Mouse (Mus musculus) heart, postnatal 14 days (tissue): ENCODE data around the gene Rack1. TPM values are rescaled to one million over a fixed set of nuclear protein-coding genes. Genes with fewer than 3 reads are reported as not detected.
"Not testable (repeated sequence)": the region's sequence is repeated elsewhere in the genome, so short reads cannot be mapped to it uniquely, and the experiment has no call there.

ENCODE experiments used
- DNase-seq, 2 experiments: peaks; one replicate each; pipeline ENCODE4 v3.0.0; 2021 to 2022
- intact Hi-C: fragments of 180-260 bp; cut with DNase I; formaldehyde crosslinking; loops from one replicate; pipeline ENCODE4 v1.15.1; 2025
- total RNA-seq, 2 experiments: library from RNA; stranded (reverse); gene quantifications; 2 replicates each; pipeline ENCODE4 v1.2.3; 2021

The Rack1 gene
- total RNA-seq, 2 experiments from 2014 or later: 400 to 478 TPM

GRCm38 (mm10) chr11:48815851-48816250, 15.7 kb downstream of the Rack1 start:
- intact Hi-C loops: loop anchor here (2.0 to 5.0 kb wide), 2 partner anchors 15 to 386 kb away; partner anchors contain the start of genes Rack1 and Zfp62
- DNase-seq: no peak

- peak; percentile 31 to 51 for DNase-seq
- intact Hi-C loops: loop anchor here (5.0 kb wide), 1 partner anchor 386 kb away; the partner anchor contains the start of gene Zfp62
Measured at GRCm38 (mm10) chr11:48816281-48816781, 16.2 kb downstream of the Rack1 start.

- DNase-seq: peak; percentile 99
- intact Hi-C loops: loop anchor here (5.0 kb wide), 1 partner anchor 385 kb away; the partner anchor contains the start of gene Zfp62
Measured at GRCm38 (mm10) chr11:48816800-48817665, 16.9 kb downstream of the Rack1 start, which contains the start of gene Trim41. Gene Trim41, minus strand, starts transcription at chr11:48817353.

- DNase-seq: no peak
- intact Hi-C loops: loop anchor here (2.0 to 5.0 kb wide), 3 partner anchors 15 to 385 kb away; partner anchors contain the start of gene Zfp62
Measured at GRCm38 (mm10) chr11:48817794-48818193, 17.7 kb downstream of the Rack1 start.

GRCm38 (mm10) chr11:48818346-48818745, 18.2 kb downstream of the Rack1 start:
- peak; percentile 83 to 87 for DNase-seq
- intact Hi-C loops: loop anchor here (2.0 to 5.0 kb wide), 3 partner anchors 14 to 384 kb away; partner anchors contain the start of gene Zfp62

GRCm38 (mm10) chr11:48819614-48820307, 19.6 kb downstream of the Rack1 start:
- intact Hi-C loops: loop anchor here (2.0 to 5.0 kb wide), 3 partner anchors 13 to 383 kb away; partner anchors contain the start of gene Zfp62
- no peak for DNase-seq

- DNase-seq: no peak
- intact Hi-C loops: no loop called here
Measured at GRCm38 (mm10) chr11:48820308-48820674, 20.2 kb downstream of the Rack1 start.

GRCm38 (mm10) chr11:48821299-48821698, 21.2 kb downstream of the Rack1 start:
- DNase-seq, intact Hi-C loops: not testable (repeated sequence)

- intact Hi-C loops: no loop called here
Measured at GRCm38 (mm10) chr11:48822768-48823512, 22.8 kb downstream of the Rack1 start.

GRCm38 (mm10) chr11:48823536-48823972, 23.4 kb downstream of the Rack1 start:
- intact Hi-C loops: no loop called here
- DNase-seq: peak; percentile 53 to 64

More at GRCm38 (mm10) chr11:48822768-48823512, 22.8 kb downstream of the Rack1 start:
- no peak for DNase-seq

GRCm38 (mm10) chr11:48824311-48824830, 24.2 kb downstream of the Rack1 start:
- intact Hi-C loops: no loop called here

GRCm38 (mm10) chr11:48825979-48826751, 26.0 kb downstream of the Rack1 start, which contains the start of the genes Trim7 and Gm12184:
Gene Trim7, plus strand, starts transcription at chr11:48826140.
Gene Gm12184, minus strand, starts transcription at chr11:48826655.
- DNase-seq, intact Hi-C loops: not testable (repeated sequence)

More at GRCm38 (mm10) chr11:48824311-48824830, 24.2 kb downstream of the Rack1 start:
- DNase-seq: no peak

GRCm38 (mm10) chr11:48826752-48827096, 26.6 kb downstream of the Rack1 start:
- DNase-seq: no peak
- intact Hi-C loops: no loop called here

- no peak for DNase-seq
- intact Hi-C loops: no loop called here
Measured at GRCm38 (mm10) chr11:48827926-48828325, 27.8 kb downstream of the Rack1 start.

GRCm38 (mm10) chr11:48830279-48830678, 30.1 kb downstream of the Rack1 start:
- DNase-seq: no peak
- intact Hi-C loops: no loop called here

- no peak for DNase-seq
- intact Hi-C loops: no loop called here
Measured at GRCm38 (mm10) chr11:48831273-48831672, 31.1 kb downstream of the Rack1 start.

- DNase-seq: no peak
- intact Hi-C loops: loop anchor here (2.0 kb wide), 1 partner anchor 14 kb away; no protein-coding TSS in a partner anchor
Measured at GRCm38 (mm10) chr11:48833078-48833730, 33.1 kb downstream of the Rack1 start.
